Mouse (Mus musculus): ENCODE data around the gene AI597479. TPM values are rescaled to one million over a fixed set of nuclear protein-coding genes. Genes with fewer than 3 reads are reported as not detected.

AI597479 gene
- polyA plus RNA-seq, 1 experiment from 2014 or later: 24.0 TPM

GRCm38 (mm10) chr1:43143284-43143683 lies 44.8 kb downstream of the AI597479 start:
- ATAC-seq (replicated peaks; ENCODE audit: low FRiP score, low TSS enrichment, low read depth) (no peak), DNase-seq (ENCODE audit: low spot score) (no peak)
- Histone ChIP-seq H3K4me1 (replicated peaks; ENCODE audit: control insufficient read depth, insufficient read depth, low read length) (no peaks in the 10 kb centered on the region; the same call in 1 of the 2 replicates), H3K9ac (ENCODE audit: low read length) (no peak overlapping the region), H3K4me2 (ENCODE audit: low read length) (no peak overlapping the region), H3K9me3 (ENCODE audit: control insufficient read depth, low read length) (no peaks in the 10 kb centered on the region), H3K27ac (ENCODE audit: low read depth) (no peak overlapping the region), H3K36me3 (ENCODE audit: control insufficient read depth, insufficient read depth, low read length) (peaks cover 27% of the 10 kb centered on the region), H3K4me3 (ENCODE audit: low read depth, low read length) (no peak overlapping the region), H3K27me3 (replicated peaks; ENCODE audit: control insufficient read depth, insufficient read depth, low read length) (no peaks in the 10 kb centered on the region)
- WGBS: 86% methylated on average over 4 of the region's 4 CpGs

DNA sequence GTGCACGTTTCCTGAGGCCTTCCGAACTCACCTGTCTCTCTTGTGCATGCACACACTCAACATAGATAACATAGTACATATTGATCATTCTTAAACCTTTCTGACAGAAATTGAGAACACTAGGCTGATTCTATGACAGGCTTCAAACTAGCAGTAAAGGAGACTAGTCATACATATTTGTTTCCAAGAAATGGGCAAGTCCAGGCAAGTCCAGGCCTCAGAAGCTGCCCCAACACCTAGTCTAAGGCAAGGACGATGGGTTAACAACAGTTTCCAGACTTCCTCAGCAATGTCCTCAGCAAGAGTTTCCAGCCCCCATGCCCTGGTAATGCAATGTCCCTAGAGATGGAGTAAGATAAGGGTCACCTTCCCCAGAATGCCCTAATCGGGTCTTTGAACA lies 45.3 kb downstream of the AI597479 start:
- no peaks in the 10 kb centered on the region for H3K27me3 ChIP-seq (replicated peaks; ENCODE audit: control insufficient read depth, insufficient read depth, low read length)
- WGBS: 89% methylated on average over 4 of the region's 4 CpGs
- no peak overlapping the region for H3K4me3 ChIP-seq (ENCODE audit: low read depth, low read length)
- H3K4me2 ChIP-seq (ENCODE audit: low read length): no peak overlapping the region
- no peak for DNase-seq (ENCODE audit: low spot score)
- no peaks in the 10 kb centered on the region; the same call in 1 of the 2 replicates for H3K4me1 ChIP-seq (replicated peaks; ENCODE audit: control insufficient read depth, insufficient read depth, low read length)
- H3K36me3 ChIP-seq (ENCODE audit: control insufficient read depth, insufficient read depth, low read length): peaks cover 27% of the 10 kb centered on the region
- ATAC-seq (replicated peaks; ENCODE audit: low FRiP score, low TSS enrichment, low read depth): no peak
- H3K9ac ChIP-seq (ENCODE audit: low read length): no peak overlapping the region
- H3K27ac ChIP-seq (ENCODE audit: low read depth): no peak overlapping the region
- no peaks in the 10 kb centered on the region for H3K9me3 ChIP-seq (ENCODE audit: control insufficient read depth, low read length)

DNA sequence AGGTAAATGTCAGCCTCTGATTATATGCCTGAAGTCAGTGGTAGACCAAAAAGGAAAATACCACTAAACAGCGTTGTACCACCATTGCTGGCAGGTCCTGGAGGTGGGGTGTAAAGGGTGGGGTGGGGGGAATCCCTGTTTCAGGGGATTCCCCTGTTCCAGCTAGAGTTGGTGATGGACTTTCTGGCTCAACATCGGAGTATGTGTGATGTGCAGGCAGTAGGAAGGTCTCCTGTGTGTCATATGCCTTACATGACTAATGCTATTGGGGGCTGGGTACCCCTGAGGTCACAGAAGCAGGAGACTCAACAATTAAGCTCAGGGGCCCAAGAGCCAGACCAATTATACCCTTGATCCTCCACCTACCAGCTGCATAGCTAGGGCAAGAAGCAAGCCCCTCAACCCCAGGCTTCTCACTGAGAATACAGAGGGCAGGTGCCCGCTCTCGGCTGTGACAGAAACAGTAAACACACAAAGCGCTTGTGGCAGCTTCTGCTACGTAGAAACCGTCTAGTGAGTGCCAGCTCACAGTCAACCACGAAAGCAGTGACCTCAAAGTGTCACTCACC lies 45.9 kb downstream of the AI597479 start:
- Histone ChIP-seq H3K27ac (ENCODE audit: low read depth) (no peak overlapping the region), H3K9ac (ENCODE audit: low read length) (no peak overlapping the region), H3K9me3 (ENCODE audit: control insufficient read depth, low read length) (no peaks in the 10 kb centered on the region), H3K27me3 (replicated peaks; ENCODE audit: control insufficient read depth, insufficient read depth, low read length) (no peaks in the 10 kb centered on the region), H3K36me3 (ENCODE audit: control insufficient read depth, insufficient read depth, low read length) (peaks cover 34% of the 10 kb centered on the region), H3K4me1 (replicated peaks; ENCODE audit: control insufficient read depth, insufficient read depth, low read length) (no peaks in the 10 kb centered on the region; the same call in 1 of the 2 replicates), H3K4me3 (ENCODE audit: low read depth, low read length) (no peak overlapping the region), H3K4me2 (ENCODE audit: low read length) (no peak overlapping the region)
- no peak for DNase-seq (ENCODE audit: low spot score)
- WGBS: 90% methylated on average over 8 of the region's 8 CpGs
- ATAC-seq (replicated peaks; ENCODE audit: low FRiP score, low TSS enrichment, low read depth): no peak

- no peak overlapping the region for H3K4me2 ChIP-seq (ENCODE audit: low read length)
- no peaks in the 10 kb centered on the region; the same call in 1 of the 2 replicates for H3K4me1 ChIP-seq (replicated peaks; ENCODE audit: control insufficient read depth, insufficient read depth, low read length)
- H3K9ac ChIP-seq (ENCODE audit: low read length): no peak overlapping the region
- H3K27me3 ChIP-seq (replicated peaks; ENCODE audit: control insufficient read depth, insufficient read depth, low read length): no peaks in the 10 kb centered on the region
- WGBS: 86% methylated on average over 6 of the region's 6 CpGs
- no peaks in the 10 kb centered on the region for H3K9me3 ChIP-seq (ENCODE audit: control insufficient read depth, low read length)
- peaks cover 38% of the 10 kb centered on the region for H3K36me3 ChIP-seq (ENCODE audit: control insufficient read depth, insufficient read depth, low read length)
- ATAC-seq (replicated peaks; ENCODE audit: low FRiP score, low TSS enrichment, low read depth): no peak
- DNase-seq (ENCODE audit: low spot score): no peak
- H3K27ac ChIP-seq (ENCODE audit: low read depth): no peak overlapping the region
- no peak overlapping the region for H3K4me3 ChIP-seq (ENCODE audit: low read depth, low read length)
These were observed 46.9 kb downstream of the AI597479 start for GRCm38 (mm10) chr1:43145388-43145787.

DNA sequence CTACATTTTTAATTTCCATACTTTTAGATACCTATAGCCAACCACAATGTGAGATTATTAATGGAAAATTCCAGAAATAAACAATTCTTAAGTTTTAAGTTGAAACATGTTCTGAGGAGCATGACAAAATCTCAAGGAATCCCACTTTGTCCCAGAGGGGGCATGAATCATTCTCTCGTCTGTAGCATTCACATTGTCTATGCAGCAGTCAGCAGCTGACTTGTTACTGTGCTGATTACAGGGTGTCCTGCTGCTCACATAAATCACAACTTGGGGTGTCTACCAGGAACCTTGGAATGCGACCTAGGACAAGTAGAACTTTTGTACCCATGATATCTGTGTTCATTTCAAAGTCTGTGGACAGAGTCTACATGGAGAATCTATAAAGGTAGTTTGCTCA lies 49.0 kb downstream of the AI597479 start:
- Histone ChIP-seq H3K4me1 (replicated peaks; ENCODE audit: control insufficient read depth, insufficient read depth, low read length) (no peaks in the 10 kb centered on the region), H3K4me2 (ENCODE audit: low read length) (no peak overlapping the region), H3K27ac (ENCODE audit: low read depth) (no peak overlapping the region), H3K27me3 (replicated peaks; ENCODE audit: control insufficient read depth, insufficient read depth, low read length) (no peaks in the 10 kb centered on the region), H3K9me3 (ENCODE audit: control insufficient read depth, low read length) (no peaks in the 10 kb centered on the region), H3K36me3 (ENCODE audit: control insufficient read depth, insufficient read depth, low read length) (peaks cover 46% of the 10 kb centered on the region), H3K4me3 (ENCODE audit: low read depth, low read length) (no peak overlapping the region), H3K9ac (ENCODE audit: low read length) (no peak overlapping the region)
- DNase-seq (ENCODE audit: low spot score): no peak
- 63% methylated on average over 2 of the region's 2 CpGs for WGBS
- ATAC-seq (replicated peaks; ENCODE audit: low FRiP score, low TSS enrichment, low read depth): no peak

DNA sequence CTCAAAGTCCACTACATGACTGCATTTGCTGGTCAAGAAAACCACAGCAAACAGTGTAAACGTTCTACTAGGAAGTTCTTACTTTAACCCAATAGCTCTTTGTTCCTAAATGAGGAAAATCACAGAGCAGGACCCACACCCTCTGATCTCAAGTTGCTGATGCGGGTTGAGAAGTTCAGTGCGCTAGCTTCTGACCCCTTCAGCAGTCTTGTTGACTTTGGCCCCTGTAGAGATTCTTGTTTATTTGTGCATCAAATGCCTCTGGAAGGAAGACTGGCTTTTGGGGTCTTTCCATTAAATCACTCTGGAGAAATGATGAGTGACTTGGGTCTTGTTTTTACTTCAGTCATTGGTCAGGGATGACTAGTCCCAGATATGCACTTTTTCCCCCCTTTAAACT lies 51.7 kb downstream of the AI597479 start:
- 73% methylated on average over 3 of the region's 3 CpGs for WGBS
- DNase-seq (ENCODE audit: low spot score): no peak
- ATAC-seq (replicated peaks; ENCODE audit: low FRiP score, low TSS enrichment, low read depth): no peak

DNA sequence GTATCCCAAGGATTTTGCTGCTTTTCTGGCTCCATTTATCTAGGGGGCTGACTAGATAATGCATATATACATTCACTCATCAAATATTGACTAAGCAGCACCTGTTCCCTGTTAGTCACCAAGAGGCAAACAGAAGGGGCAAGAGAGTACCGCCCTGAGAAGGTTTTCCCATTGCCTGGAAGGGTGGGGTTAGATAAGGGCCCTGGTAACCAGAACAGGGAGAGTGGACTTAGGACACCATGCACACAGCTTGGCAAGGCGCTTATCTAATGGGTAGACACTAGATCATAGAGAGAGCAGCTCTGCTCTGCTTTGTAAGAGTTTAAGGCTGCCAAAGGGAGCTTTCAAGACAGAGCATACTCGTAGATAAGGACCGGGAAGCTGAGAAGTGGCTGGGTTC lies 54.1 kb downstream of the AI597479 start:
- H3K27ac ChIP-seq (ENCODE audit: low read depth): peak overlapping the region; percentile 71
- H3K36me3 ChIP-seq (ENCODE audit: control insufficient read depth, insufficient read depth, low read length): peaks cover 47% of the 10 kb centered on the region
- 72% methylated on average over 4 of the region's 4 CpGs for WGBS

More for the DNA sequence above, 51.7 kb downstream of the AI597479 start:
- peaks cover 47% of the 10 kb centered on the region for H3K36me3 ChIP-seq (ENCODE audit: control insufficient read depth, insufficient read depth, low read length)
- no peak overlapping the region for H3K4me3 ChIP-seq (ENCODE audit: low read depth, low read length)
- H3K27me3 ChIP-seq (replicated peaks; ENCODE audit: control insufficient read depth, insufficient read depth, low read length): no peaks in the 10 kb centered on the region
- no peak overlapping the region for H3K4me2 ChIP-seq (ENCODE audit: low read length)
- peaks cover 15% of the 10 kb centered on the region for H3K4me1 ChIP-seq (replicated peaks; ENCODE audit: control insufficient read depth, insufficient read depth, low read length)
- no peak overlapping the region for H3K9ac ChIP-seq (ENCODE audit: low read length)
- no peak overlapping the region for H3K27ac ChIP-seq (ENCODE audit: low read depth)
- H3K9me3 ChIP-seq (ENCODE audit: control insufficient read depth, low read length): no peaks in the 10 kb centered on the region

DNA sequence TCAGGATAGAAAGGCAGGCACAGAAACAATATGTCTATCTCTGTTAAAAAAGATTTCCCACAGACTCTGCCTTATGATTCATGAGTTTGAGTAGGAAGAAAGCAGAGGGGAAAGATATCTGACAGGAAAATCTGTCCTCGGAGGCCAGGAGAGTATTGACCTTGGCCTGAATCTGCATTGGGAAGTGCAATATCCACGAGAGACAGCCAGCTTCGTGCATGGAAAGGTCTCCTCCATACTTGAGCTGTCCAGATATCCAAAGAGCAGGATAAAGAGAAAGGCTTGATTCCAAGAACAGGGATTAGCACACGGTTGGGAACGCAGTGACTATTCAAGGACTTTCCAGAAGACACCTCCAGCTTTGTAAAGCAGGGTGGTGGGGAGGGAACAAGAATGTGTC lies 55.0 kb downstream of the AI597479 start:
- H3K27me3 ChIP-seq (replicated peaks; ENCODE audit: control insufficient read depth, insufficient read depth, low read length): no peaks in the 10 kb centered on the region
- no peak overlapping the region for H3K9ac ChIP-seq (ENCODE audit: low read length)
- no peaks in the 10 kb centered on the region for H3K9me3 ChIP-seq (ENCODE audit: control insufficient read depth, low read length)
- H3K4me1 ChIP-seq (replicated peaks; ENCODE audit: control insufficient read depth, insufficient read depth, low read length): peaks cover 15% of the 10 kb centered on the region
- DNase-seq (ENCODE audit: low spot score) (no peak), ATAC-seq (replicated peaks; ENCODE audit: low FRiP score, low TSS enrichment, low read depth) (no peak)
- no peak overlapping the region for H3K4me3 ChIP-seq (ENCODE audit: low read depth, low read length)
- H3K4me2 ChIP-seq (ENCODE audit: low read length): no peak overlapping the region
- 65% methylated on average over 5 of the region's 5 CpGs for WGBS
- H3K27ac ChIP-seq (ENCODE audit: low read depth): peak overlapping the region; percentile 71
- peaks cover 41% of the 10 kb centered on the region for H3K36me3 ChIP-seq (ENCODE audit: control insufficient read depth, insufficient read depth, low read length)

More for the DNA sequence above, 54.1 kb downstream of the AI597479 start:
- no peaks in the 10 kb centered on the region for H3K9me3 ChIP-seq (ENCODE audit: control insufficient read depth, low read length)
- no peak overlapping the region for H3K9ac ChIP-seq (ENCODE audit: low read length)
- no peak overlapping the region for H3K4me3 ChIP-seq (ENCODE audit: low read depth, low read length)
- H3K27me3 ChIP-seq (replicated peaks; ENCODE audit: control insufficient read depth, insufficient read depth, low read length): no peaks in the 10 kb centered on the region
- H3K4me1 ChIP-seq (replicated peaks; ENCODE audit: control insufficient read depth, insufficient read depth, low read length): peaks cover 15% of the 10 kb centered on the region
- ATAC-seq (replicated peaks; ENCODE audit: low FRiP score, low TSS enrichment, low read depth) (peak; percentile 95), DNase-seq (ENCODE audit: low spot score) (no peak)
- no peak overlapping the region for H3K4me2 ChIP-seq (ENCODE audit: low read length)

GRCm38 (mm10) chr1:43154491-43154890 lies 56.0 kb downstream of the AI597479 start:
- no peaks in the 10 kb centered on the region for H3K9me3 ChIP-seq (ENCODE audit: control insufficient read depth, low read length)
- DNase-seq (ENCODE audit: low spot score) (no peak), ATAC-seq (replicated peaks; ENCODE audit: low FRiP score, low TSS enrichment, low read depth) (no peak)
- no peaks in the 10 kb centered on the region for H3K27me3 ChIP-seq (replicated peaks; ENCODE audit: control insufficient read depth, insufficient read depth, low read length)
- H3K4me3 ChIP-seq (ENCODE audit: low read depth, low read length): no peak overlapping the region
- WGBS: 44% methylated on average over 2 of the region's 2 CpGs
- no peak overlapping the region for H3K4me2 ChIP-seq (ENCODE audit: low read length)
- H3K9ac ChIP-seq (ENCODE audit: low read length): no peak overlapping the region
- peaks cover 19% of the 10 kb centered on the region for H3K4me1 ChIP-seq (replicated peaks; ENCODE audit: control insufficient read depth, insufficient read depth, low read length)
- H3K36me3 ChIP-seq (ENCODE audit: control insufficient read depth, insufficient read depth, low read length): peaks cover 32% of the 10 kb centered on the region
- peak overlapping the region; percentile 47 for H3K27ac ChIP-seq (ENCODE audit: low read depth)

All from intestine, embryonic 14.5 days (tissue).